Mouse (Mus musculus) myocyte (in vitro differentiated cells): ENCODE data around the gene Atp5f1. TPM values are rescaled to one million over a fixed set of nuclear protein-coding genes. Genes with fewer than 3 reads are reported as not detected.
A peak's percentile ranks its signal among the peaks of the same experiment; 100 is the strongest.

Experiments
- H3K27me3 ChIP-seq: one replicate; pipeline ENCODE4 v1.6.1; 2011; ENCODE audit not compliant: control insufficient read depth, insufficient read depth, insufficient read length
- H3K36me3 ChIP-seq: one replicate; pipeline ENCODE4 v1.6.1; 2011; ENCODE audit not compliant: control insufficient read depth, insufficient read depth
- H3K4me2 ChIP-seq: one replicate; pipeline ENCODE4 v1.6.1; 2011; ENCODE audit warnings: low read depth, control low read depth
- H3K4me3 ChIP-seq: one replicate; pipeline ENCODE4 v1.5.1; 2011; ENCODE audit warnings: mild to moderate bottlenecking, control low read depth, moderate library complexity
- H3K79me2 ChIP-seq: one replicate; pipeline ENCODE4 v1.6.1; 2011; ENCODE audit not compliant: control insufficient read depth, insufficient read depth
- H3ac ChIP-seq: one replicate; pipeline ENCODE4 v1.6.1; 2011; ENCODE audit not compliant: control insufficient read depth, insufficient read length
- CEBPB ChIP-seq: IDR thresholded peaks from 2 replicates; pipeline ENCODE4 v1.6.1; 2011; ENCODE audit warnings: mild to moderate bottlenecking, moderate library complexity; ENCODE audit not compliant: poor library complexity, insufficient read depth, severe bottlenecking
- E2F4 ChIP-seq: IDR thresholded peaks from one replicate; pipeline ENCODE4 v1.6.1; 2011; ENCODE audit warnings: mild to moderate bottlenecking, control low read depth, moderate library complexity; ENCODE audit not compliant: insufficient read depth
- MAX ChIP-seq: IDR thresholded peaks from one replicate; pipeline ENCODE4 v1.6.1; 2011; ENCODE audit warnings: low read depth, mild to moderate bottlenecking, control low read depth
- MYOD1 ChIP-seq, 3 experiments: IDR thresholded peaks; one replicate each; pipeline ENCODE4 v1.6.1; 2011; ENCODE audit warnings: control low read depth in 2 of 3, low read depth in 2 of 3, mild to moderate bottlenecking in 2 of 3, moderate library complexity in 1 of 3; ENCODE audit not compliant: insufficient read length in 2 of 3, control insufficient read depth in 1 of 3
- MYOG ChIP-seq, 3 experiments: IDR thresholded peaks; one replicate each; pipeline ENCODE4 v1.6.1; 2011; ENCODE audit warnings: control low read depth in 2 of 3, low read depth in 2 of 3, mild to moderate bottlenecking in 2 of 3; ENCODE audit not compliant: insufficient read length in 2 of 3, control insufficient read depth in 1 of 3, insufficient read depth in 1 of 3
- POLR2A ChIP-seq: IDR thresholded peaks from one replicate; pipeline ENCODE4 v1.6.1; 2011; ENCODE audit warnings: low read depth, mild to moderate bottlenecking, control low read depth, moderate library complexity; ENCODE audit not compliant: insufficient read length
- POLR2AphosphoS2 ChIP-seq: IDR thresholded peaks from one replicate; pipeline ENCODE4 v1.6.1; 2011; ENCODE audit warnings: low read depth, control low read depth; ENCODE audit not compliant: insufficient read length
- REST ChIP-seq: IDR thresholded peaks from one replicate; pipeline ENCODE4 v1.6.1; 2011; ENCODE audit warnings: mild to moderate bottlenecking, control low read depth, moderate library complexity; ENCODE audit not compliant: insufficient read depth, insufficient read length
- SRF ChIP-seq: IDR thresholded peaks from one replicate; pipeline ENCODE4 v1.6.1; 2011; ENCODE audit warnings: low read depth; ENCODE audit not compliant: control insufficient read depth, insufficient read length
- TCF12 ChIP-seq: IDR thresholded peaks from one replicate; pipeline ENCODE4 v1.6.1; 2011; ENCODE audit warnings: mild to moderate bottlenecking, control low read depth; ENCODE audit not compliant: poor library complexity, insufficient read depth, severe bottlenecking
- TCF3 ChIP-seq: IDR thresholded peaks from one replicate; pipeline ENCODE4 v1.6.1; 2011; ENCODE audit warnings: low read depth, control low read depth; ENCODE audit not compliant: insufficient read length
- USF1 ChIP-seq: IDR thresholded peaks from one replicate; pipeline ENCODE4 v1.6.1; 2011; ENCODE audit warnings: low read depth, mild to moderate bottlenecking, control low read depth, moderate library complexity
- polyA plus RNA-seq: library from polyadenylated mRNA; unstranded; fragments of >200 nt; fragmentation: generic; extraction: Trizol; gene quantifications from one replicate; pipeline ENCODE4 v1.2.1, GENCODE M21; 2012; ENCODE audit warnings: missing spikeins

Gene Atp5f1
- polyA plus RNA-seq, 1 experiment: 329 TPM

GRCm38 (mm10) chr3:105913839-105914681, 45.8 kb downstream of the Atp5f1 start:
- Histone ChIP-seq H3K79me2 (no peaks in the 10 kb centered on the region), H3K27me3 (no peaks in the 10 kb centered on the region), H3K4me2 (peak overlapping the region; percentile 40), H3K36me3 (no peaks in the 10 kb centered on the region), H3ac (no peak overlapping the region), H3K4me3 (no peak overlapping the region)
- TF ChIP-seq MYOD1 (IDR thresholded peaks at IDR 0.05; ENCODE audit: control insufficient read depth in 1 of 3, insufficient read length in 2 of 3, low read depth in 2 of 3): no peak
- no peak for TF ChIP-seq CEBPB
- no peak for TF ChIP-seq TCF12
- no peak for TF ChIP-seq E2F4

GRCm38 (mm10) chr3:105912097-105912880, 47.6 kb downstream of the Atp5f1 start:
- Histone ChIP-seq H3K36me3 (no peaks in the 10 kb centered on the region), H3K79me2 (no peaks in the 10 kb centered on the region), H3ac (no peak overlapping the region), H3K4me3 (no peak overlapping the region), H3K27me3 (no peaks in the 10 kb centered on the region), H3K4me2 (no peak overlapping the region)
- TF ChIP-seq USF1 (no peak), MAX (no peak), SRF (no peak), TCF12 (no peak), MYOG (IDR thresholded peaks at IDR 0.05; ENCODE audit: control insufficient read depth in 1 of 3, insufficient read depth in 1 of 3, insufficient read length in 2 of 3, low read depth in 2 of 3) (no peak), POLR2AphosphoS2 (no peak), CEBPB (no peak), POLR2A (no peak), E2F4 (no peak), TCF3 (no peak), MYOD1 (IDR thresholded peaks at IDR 0.05; ENCODE audit: control insufficient read depth in 1 of 3, insufficient read length in 2 of 3, low read depth in 2 of 3) (no peak)

- no peak overlapping the region for H3ac ChIP-seq
- H3K4me3 ChIP-seq: no peak overlapping the region
- H3K79me2 ChIP-seq: no peaks in the 10 kb centered on the region
- H3K36me3 ChIP-seq: no peaks in the 10 kb centered on the region
- no peak overlapping the region for H3K4me2 ChIP-seq
- TF ChIP-seq MYOD1 (IDR thresholded peaks at IDR 0.05; ENCODE audit: control insufficient read depth in 1 of 3, insufficient read length in 2 of 3, low read depth in 2 of 3): no peak
- no peak for TF ChIP-seq CEBPB
- TF ChIP-seq USF1: no peak
- TF ChIP-seq MYOG (IDR thresholded peaks at IDR 0.05; ENCODE audit: control insufficient read depth in 1 of 3, insufficient read depth in 1 of 3, insufficient read length in 2 of 3, low read depth in 2 of 3): no peak
- TF ChIP-seq MAX: no peak
- TF ChIP-seq REST: no peak
- no peak for TF ChIP-seq TCF12
- no peak for TF ChIP-seq SRF
- no peak for TF ChIP-seq E2F4
- TF ChIP-seq TCF3: no peak
- TF ChIP-seq POLR2A: no peak
- no peak for TF ChIP-seq POLR2AphosphoS2
- H3K27me3 ChIP-seq: no peaks in the 10 kb centered on the region
Observed at GRCm38 (mm10) chr3:105910519-105911190, 49.2 kb downstream of the Atp5f1 start.

GRCm38 (mm10) chr3:105908976-105909375, 50.9 kb downstream of the Atp5f1 start:
- H3K79me2 ChIP-seq: no peaks in the 10 kb centered on the region

More at GRCm38 (mm10) chr3:105908976-105909375, 50.9 kb downstream of the Atp5f1 start:
- Histone ChIP-seq H3K4me2 (no peak overlapping the region), H3ac (no peak overlapping the region), H3K4me3 (no peak overlapping the region), H3K27me3 (peaks cover 7% of the 10 kb centered on the region), H3K36me3 (no peaks in the 10 kb centered on the region)
- no peak for TF ChIP-seq MAX
- TF ChIP-seq TCF3: no peak
- no peak for TF ChIP-seq TCF12
- TF ChIP-seq MYOD1 (IDR thresholded peaks at IDR 0.05; ENCODE audit: control insufficient read depth in 1 of 3, insufficient read length in 2 of 3, low read depth in 2 of 3): no peak
- no peak for TF ChIP-seq POLR2AphosphoS2
- TF ChIP-seq E2F4: no peak
- no peak for TF ChIP-seq MYOG (IDR thresholded peaks at IDR 0.05; ENCODE audit: control insufficient read depth in 1 of 3, insufficient read depth in 1 of 3, insufficient read length in 2 of 3, low read depth in 2 of 3)
